Mouse (Mus musculus) layer of hippocampus, adult 18-20 months (tissue): ENCODE measurements around the gene Fga. TPM values are rescaled to one million over a fixed set of nuclear protein-coding genes. Genes with fewer than 3 reads are reported as not detected.

Experiments
- DNase-seq, 2 experiments: peaks; one replicate each; pipeline ENCODE4 v3.0.0; 2022; ENCODE audit warnings: low spot score in 2 of 2
- long read RNA-seq: library from polyadenylated mRNA; stranded (forward); transcript quantifications from one replicate; pipeline ENCODE4 v2.0.0, GENCODE M21; 2021
- total RNA-seq, 2 experiments: library from RNA; stranded (reverse); gene quantifications; 2 replicates each; pipeline ENCODE4 v1.2.3; 2021

The Fga gene
- total RNA-seq = not detected
- long read RNA-seq = 0 reads

DNA sequence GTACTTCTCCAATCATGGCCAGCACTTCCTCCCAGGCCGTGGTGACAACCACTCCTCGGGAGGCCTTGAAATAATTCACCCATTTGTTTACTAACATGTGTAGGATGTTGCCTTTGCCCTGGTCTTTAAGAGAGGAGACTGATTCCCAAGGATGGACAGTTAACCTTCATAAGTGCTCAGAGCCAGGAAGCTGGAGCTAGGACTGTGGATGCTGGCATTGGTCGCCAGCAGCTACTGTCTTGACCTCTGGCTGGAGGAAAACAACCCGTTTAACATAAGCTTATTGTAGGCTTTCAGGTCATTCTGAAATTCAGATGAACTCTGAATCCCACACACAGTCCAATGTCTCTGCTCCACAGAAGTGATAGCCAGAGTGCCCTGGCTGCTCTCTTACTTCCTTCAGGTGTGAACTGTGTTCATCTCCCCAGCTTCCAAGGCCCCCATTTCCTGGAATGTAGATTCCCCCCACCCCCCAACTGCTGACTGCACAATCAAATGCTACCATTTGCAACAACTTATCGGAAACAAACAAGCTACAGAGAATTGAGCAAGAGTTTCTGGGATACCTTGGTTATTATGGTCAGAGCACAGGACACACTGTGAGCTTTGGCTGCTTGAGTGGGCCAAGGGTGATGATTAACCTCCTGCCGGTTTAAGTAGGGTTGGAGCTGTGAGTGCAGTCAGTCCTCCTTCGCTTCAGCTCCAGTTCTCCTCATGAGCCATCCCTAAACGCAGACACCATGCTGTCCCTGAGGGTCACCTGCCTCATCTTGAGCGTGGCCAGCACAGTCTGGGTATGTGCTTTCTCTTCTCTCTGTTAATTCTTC, at the start of gene Fga:
Fga (plus strand) TSS at position 602 of the 827 bp plus-strand sequence.
- no peak for DNase-seq

DNA sequence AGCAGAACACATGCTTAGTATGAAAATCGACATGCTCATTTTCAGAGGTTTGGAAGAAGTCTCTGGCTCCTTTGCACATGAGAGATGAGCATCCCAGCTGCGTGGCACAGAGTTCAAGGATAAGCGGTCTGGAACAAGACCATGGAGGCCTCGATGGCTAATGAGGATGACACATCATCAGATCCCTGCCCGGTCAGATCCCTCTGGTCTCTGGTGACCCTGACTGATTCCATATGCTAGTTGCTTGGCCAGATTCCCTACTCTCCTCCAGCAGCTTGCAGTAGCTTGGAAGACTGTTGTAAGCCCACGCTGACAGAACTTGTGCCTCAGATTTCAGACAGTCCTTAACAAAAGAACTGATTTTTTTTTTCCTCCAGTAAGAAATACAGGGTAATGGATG, 45.1 kb upstream of the Fga start:
- DNase-seq = peak in 1 of 2 experiments; percentile 37

- no peak for DNase-seq
These were observed 44.0 kb upstream of the Fga start for GRCm38 (mm10) chr3:82981861-82982260.

- DNase-seq = no peak
These were observed 41.0 kb upstream of the Fga start for GRCm38 (mm10) chr3:82984840-82985239.

DNA sequence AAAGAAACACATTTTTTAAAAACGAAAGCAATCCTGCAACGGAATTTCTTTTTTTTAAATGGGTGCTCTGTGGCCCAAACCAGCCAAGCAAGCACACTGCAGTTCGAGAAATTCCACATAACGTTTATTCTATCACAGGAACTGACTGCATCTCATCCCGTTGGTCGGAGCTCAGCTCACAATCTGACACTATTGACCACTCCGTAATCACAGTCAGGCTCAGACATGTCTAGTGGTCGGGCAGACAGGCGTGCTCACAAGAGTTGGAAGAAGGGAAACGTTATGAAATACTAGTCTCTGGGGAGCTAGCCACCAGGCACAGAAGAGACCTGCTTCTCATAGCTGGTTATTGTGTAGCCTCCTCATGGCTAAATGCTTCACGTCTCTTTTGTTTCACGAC, 33.9 kb upstream of the Fga start:
- no peak for DNase-seq

DNA sequence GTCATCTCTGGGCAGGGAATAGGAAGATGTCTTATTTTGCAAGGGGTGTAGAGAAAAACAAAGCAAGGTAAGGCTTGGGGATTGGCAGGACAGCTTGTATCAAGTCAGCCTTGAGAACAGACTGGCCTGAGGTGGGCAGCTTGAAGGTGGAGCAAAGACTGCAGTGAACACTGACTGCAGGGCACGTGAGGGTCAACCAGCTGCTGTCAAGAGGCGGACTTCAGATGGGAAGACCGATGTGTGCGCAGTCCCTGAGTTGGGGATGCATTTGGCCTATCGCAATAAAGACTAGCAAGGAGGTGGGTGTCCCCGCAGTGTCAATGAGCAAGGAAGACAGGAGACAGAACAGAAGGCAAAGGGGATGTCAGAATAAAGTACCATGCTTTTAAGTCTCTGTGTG, 32.9 kb upstream of the Fga start:
- DNase-seq = no peak

- DNase-seq = no peak
These were observed 30.5 kb upstream of the Fga start for GRCm38 (mm10) chr3:82995368-82995767.

DNA sequence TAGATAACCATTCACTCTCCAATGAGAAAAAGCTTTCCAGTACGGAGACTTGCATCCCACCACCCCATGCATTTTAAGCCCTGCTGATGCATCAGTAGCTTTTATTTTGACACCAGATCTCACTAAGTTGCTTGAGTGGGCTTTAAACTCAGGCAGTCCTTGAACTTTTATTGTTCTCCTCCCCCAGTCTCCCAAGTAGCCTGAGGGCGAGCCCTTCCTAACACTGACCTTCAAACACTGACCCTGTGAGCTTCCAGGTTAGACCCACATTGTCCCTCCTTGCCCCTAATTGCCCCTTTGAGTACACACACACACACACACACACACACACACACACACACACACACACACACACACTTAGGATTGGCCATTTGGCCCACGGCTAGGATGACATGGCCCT, 29.2 kb upstream of the Fga start:
- no peak for DNase-seq

DNA sequence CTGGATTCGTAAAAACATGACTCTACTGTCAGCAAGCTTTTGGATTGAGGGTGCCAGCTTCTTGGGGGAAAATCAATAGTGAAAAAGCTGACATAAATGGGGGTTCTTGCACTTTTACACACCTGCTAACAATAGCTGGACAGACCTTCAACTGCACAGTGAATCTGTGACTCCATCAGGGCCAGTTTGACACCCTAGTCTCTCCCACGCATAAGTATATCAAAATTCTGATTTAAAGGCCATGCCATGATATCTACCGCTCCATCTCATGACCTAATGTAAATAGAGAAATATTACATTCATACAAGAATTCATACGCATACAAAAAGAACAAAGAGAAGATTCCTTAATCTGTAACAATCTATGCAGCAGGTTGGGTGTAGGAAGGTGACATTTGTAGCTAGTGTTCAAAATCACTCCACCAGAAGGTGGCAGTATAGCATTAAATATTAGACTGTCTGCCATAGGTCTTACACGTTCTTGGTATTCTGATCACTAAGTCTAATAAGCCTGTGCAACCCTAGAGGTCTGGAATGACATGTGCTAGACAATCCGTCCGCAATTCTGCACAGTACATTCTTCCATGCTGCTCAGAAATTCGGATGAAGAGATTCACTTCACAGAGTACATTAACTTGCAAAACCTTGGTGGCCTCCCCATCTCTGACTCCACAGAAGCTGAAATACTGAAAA, 27.0 kb upstream of the Fga start:
- peak; percentile 48 to 92 for DNase-seq

- DNase-seq = no peak
These were observed 25.9 kb upstream of the Fga start for GRCm38 (mm10) chr3:82999995-83000394.

DNA sequence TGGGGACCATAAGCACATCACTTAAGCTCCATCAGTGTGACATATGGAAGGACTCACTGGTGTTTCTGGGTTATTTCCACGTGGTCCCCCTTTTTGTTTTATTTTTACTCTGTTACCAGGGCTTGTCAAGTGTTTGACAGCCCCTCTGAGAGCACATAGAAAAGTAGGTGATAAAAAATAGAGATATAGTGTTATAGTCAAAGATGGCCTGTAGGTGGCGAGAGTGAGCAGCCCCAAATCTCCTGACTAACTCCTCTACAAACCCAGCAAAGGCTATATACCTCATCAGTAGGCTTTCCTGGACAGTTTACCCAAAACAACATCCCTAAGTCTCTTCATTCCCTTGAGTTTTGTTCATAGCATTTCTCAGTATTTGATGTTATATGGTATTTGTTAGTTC, 23.7 kb upstream of the Fga start:
- DNase-seq = peak in 1 of 2 experiments; percentile 63

DNA sequence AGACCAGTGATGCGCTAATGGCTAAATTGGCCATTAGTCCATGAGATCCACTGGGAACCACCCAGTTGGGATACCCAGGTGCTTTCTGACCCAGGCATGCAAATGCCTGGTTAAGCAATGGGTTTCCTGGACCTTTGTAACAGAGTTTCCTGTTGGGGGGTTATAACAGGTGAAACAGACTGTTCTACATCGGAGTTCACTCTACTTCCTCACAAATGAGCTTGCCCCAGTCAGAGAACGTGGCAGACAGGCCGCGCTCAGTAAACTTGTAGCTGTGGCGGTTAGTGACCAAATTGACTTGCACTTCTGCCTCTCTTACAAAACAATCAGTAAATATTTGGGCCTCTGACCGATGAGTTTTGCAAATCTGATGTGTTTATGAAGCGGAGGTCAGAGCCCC, 22.8 kb upstream of the Fga start:
- DNase-seq = no peak

- no peak for DNase-seq
These were observed 21.1 kb upstream of the Fga start for GRCm38 (mm10) chr3:83004801-83005200.

- no peak for DNase-seq
These were observed 18.3 kb upstream of the Fga start, which contains the start of gene Fgg for GRCm38 (mm10) chr3:83007557-83007956. Fgg (plus strand) TSS chr3:83007724.

- no peak for DNase-seq
These were observed 15.6 kb upstream of the Fga start for GRCm38 (mm10) chr3:83010291-83010690.

- peak in 1 of 2 experiments; percentile 51 for DNase-seq
These were observed 14.7 kb upstream of the Fga start for GRCm38 (mm10) chr3:83011136-83011535.

DNA sequence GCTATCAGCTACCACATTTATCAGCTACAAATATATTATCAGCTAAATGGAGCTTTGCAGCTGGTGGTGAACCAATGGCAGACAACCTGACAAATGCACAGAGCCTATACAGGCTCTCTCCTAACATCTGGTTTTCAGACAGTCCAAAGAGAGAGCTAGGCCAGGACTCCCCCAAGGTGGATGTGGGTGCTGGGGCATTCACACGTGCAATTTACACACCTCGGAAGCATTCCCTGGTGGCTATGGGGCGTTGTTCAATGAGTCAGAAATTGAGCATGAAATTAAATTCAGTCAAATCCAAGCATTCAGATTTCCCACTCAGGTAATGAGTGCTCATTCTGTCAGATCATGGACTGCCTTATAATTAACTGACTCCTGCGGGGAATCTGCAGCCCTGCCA, 14.3 kb upstream of the Fga start:
- no peak for DNase-seq

DNA sequence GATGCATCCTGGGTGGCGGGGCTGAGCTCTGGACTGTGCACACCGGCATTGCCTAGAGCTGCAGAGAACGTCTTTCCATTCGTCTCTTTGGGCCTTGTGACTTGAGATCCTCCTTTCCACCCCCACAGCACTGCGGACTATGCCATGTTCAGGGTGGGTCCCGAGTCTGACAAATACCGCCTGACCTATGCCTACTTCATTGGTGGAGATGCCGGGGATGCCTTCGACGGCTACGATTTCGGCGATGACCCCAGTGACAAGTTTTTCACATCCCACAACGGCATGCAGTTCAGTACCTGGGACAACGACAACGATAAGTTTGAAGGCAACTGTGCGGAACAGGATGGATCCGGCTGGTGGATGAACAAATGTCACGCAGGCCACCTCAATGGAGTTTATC, 13.2 kb upstream of the Fga start:
- no peak for DNase-seq

DNA sequence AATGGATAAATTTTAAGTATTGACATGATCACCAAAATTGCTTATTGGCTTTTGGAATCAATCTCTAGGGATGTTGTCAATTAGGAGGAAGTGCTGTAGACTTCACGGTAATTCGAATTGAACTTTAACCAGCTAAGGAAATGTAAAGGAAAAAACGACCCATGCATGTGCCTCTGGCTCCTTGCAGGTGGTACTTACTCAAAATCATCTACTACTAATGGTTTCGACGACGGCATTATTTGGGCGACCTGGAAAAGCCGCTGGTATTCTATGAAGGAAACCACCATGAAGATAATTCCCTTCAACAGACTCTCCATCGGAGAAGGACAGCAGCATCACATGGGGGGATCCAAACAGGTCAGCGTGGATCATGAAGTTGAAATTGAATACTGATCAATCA, 11.9 kb upstream of the Fga start:
- DNase-seq = no peak

- no peak for DNase-seq
These were observed 9.6 kb upstream of the Fga start for GRCm38 (mm10) chr3:83016236-83016635.

GRCm38 (mm10) chr3:83020387-83020786, 5.5 kb upstream of the Fga start:
- no peak for DNase-seq

GRCm38 (mm10) chr3:83021176-83021575, 4.7 kb upstream of the Fga start:
- no peak for DNase-seq

DNA sequence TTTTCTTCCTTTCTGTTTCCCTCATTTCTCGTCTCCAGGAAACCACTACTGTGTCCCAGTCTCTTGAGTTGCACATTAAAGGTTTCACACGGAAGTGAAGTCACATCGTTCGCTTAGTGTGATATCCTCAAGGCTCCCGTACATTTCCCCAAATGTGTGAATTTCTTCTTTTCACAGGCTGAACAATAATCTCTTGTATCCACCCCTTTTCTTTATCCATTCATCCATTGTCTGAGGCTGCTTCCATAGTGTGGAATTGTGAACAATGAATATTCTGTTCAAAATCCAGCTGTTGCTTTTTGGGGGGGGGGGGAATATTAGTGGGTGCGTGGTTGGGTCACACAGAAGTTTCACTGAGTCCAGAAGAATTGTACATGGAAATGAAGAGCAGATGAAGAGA, 840 bp upstream of the Fga start:
- no peak for DNase-seq
